Mouse (Mus musculus): ENCODE measurements around the gene Lmln. TPM values are rescaled to one million over a fixed set of nuclear protein-coding genes. Genes with fewer than 3 reads are reported as not detected.
A peak's percentile ranks its signal among the peaks of the same experiment; 100 is the strongest.
"Not testable (repeated sequence)": the region's sequence is repeated elsewhere in the genome, so short reads cannot be mapped to it uniquely, and the experiment has no call there.

Lmln gene
- polyA plus RNA-seq, 1 experiment from 2014 or later, result 1.2 TPM

DNA sequence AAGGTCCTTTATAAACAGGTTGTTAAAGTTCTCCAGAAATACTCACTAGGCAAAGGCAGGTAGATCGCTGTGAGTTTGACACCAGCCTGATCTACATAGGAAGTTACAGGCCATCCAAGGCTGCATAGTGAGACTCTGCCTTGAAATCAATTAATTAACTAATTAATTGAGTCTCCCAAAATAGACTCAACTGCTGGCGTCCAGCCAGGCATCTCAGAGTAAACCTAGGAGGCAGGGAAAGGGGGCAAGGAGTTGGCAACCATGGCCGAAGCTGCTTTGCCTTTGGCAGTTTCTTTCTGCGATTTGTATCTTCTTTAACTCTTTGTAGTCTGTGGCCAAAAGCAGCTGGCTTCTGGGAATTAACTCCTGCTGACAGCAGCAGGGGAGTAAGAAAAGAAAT is 51.4 kb downstream of the Lmln start:
- no peaks in the 10 kb centered on the region for H3K27me3 ChIP-seq (ENCODE audit: control insufficient read depth, insufficient read depth, low read length)
- no peak overlapping the region for H3K4me2 ChIP-seq (ENCODE audit: low read depth, low read length)
- no peak for DNase-seq (ENCODE audit: low spot score)
- H3K4me3 ChIP-seq (ENCODE audit: low read depth, low read length), result no peak overlapping the region
- no peak overlapping the region for H3K9ac ChIP-seq (replicated peaks; ENCODE audit: low read length)
- WGBS, result 49% methylated on average over 4 of the region's 4 CpGs
- H3K4me1 ChIP-seq (ENCODE audit: control insufficient read depth, insufficient read depth, low read length), result no peaks in the 10 kb centered on the region
- no peaks in the 10 kb centered on the region; the same call in 1 of the 2 replicates for H3K36me3 ChIP-seq (replicated peaks; ENCODE audit: control insufficient read depth, insufficient read depth, low read depth, low read length)
- H3K9me3 ChIP-seq (replicated peaks; ENCODE audit: control insufficient read depth, low read length), result no peaks in the 10 kb centered on the region
- ATAC-seq (replicated peaks; ENCODE audit: insufficient number of reproducible peaks, low FRiP score, low TSS enrichment, low read depth), result no peak
- H3K27ac ChIP-seq (replicated peaks; ENCODE audit: low read depth, low read length), result no peak overlapping the region

DNA sequence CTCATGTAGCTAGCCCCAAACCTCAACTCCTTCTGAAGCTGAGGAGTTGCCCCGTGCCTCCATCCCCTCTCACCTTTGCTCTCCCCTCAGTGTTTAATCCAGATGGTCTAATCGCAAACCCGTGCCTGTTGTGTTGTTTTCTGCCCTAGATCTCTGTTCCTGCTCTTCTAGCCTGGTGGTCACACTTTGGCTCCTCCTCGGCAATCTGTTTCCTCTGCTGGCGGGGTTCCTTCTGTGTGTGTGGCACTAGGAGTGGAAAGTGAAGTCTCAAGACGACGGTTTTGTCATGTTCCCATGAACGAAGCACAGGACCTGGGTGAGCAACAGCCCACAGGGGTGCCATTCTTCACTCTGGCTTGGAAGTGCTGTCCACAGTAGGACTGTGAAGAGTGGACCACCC is 61.1 kb downstream of the Lmln start:
- no peaks in the 10 kb centered on the region for H3K4me1 ChIP-seq (ENCODE audit: control insufficient read depth, insufficient read depth, low read length)
- H3K4me3 ChIP-seq (ENCODE audit: low read depth, low read length), result no peak overlapping the region
- H3K36me3 ChIP-seq (replicated peaks; ENCODE audit: control insufficient read depth, insufficient read depth, low read depth, low read length), result no peaks in the 10 kb centered on the region
- no peak for DNase-seq (ENCODE audit: low spot score)
- H3K27me3 ChIP-seq (ENCODE audit: control insufficient read depth, insufficient read depth, low read length), result no peaks in the 10 kb centered on the region
- no peak for ATAC-seq (replicated peaks; ENCODE audit: insufficient number of reproducible peaks, low FRiP score, low TSS enrichment, low read depth)
- H3K9me3 ChIP-seq (replicated peaks; ENCODE audit: control insufficient read depth, low read length), result no peaks in the 10 kb centered on the region
- H3K27ac ChIP-seq (replicated peaks; ENCODE audit: low read depth, low read length), result no peak overlapping the region
- H3K9ac ChIP-seq (replicated peaks; ENCODE audit: low read length), result no peak overlapping the region
- H3K4me2 ChIP-seq (ENCODE audit: low read depth, low read length), result no peak overlapping the region
- WGBS, result 86% methylated on average over 8 of the region's 8 CpGs

DNA sequence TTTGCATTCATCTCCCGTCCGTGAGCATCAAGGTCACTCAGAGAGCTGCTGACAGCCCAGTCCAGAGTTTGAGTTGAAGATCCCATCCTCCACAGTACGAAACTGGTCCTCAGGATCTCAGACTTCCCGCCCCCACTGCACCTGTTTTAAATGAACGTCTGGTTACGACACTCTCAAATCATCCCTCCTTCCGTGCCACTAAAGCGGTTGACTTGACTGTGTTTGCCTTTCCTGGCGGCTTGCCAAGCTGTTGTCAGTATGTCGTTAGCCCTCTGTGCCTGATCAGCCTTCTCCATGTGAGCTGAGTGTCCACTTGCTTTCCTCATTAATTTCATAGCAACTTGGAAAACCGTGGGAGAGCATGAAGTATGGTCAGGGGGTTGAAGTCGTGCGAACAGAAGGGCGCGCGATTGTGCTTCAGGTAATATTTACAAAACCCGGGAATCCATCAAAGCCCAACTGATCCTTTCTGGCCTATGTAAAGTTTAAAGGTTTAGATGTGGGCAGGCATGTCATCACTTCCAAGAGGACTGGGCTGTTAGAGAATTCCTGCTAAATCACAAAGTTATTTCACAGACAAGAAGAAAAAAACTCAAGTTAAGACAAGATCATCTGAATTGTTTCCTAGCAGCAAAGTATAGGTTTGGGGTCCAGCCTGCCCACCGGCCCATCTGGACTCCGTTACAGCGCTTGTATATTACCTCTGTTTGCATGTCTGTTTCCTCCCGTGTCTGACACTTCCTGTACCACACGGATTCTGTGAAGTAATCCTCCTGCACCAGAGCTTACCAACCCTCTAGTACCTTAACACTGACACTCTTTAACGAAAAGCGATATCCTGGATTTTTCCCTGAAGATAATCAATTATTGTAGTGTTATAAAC is 61.9 kb downstream of the Lmln start:
- Histone ChIP-seq H3K27me3 (ENCODE audit: control insufficient read depth, insufficient read depth, low read length) (no peaks in the 10 kb centered on the region), H3K4me2 (ENCODE audit: low read depth, low read length) (no peak overlapping the region), H3K4me1 (ENCODE audit: control insufficient read depth, insufficient read depth, low read length) (no peaks in the 10 kb centered on the region), H3K9me3 (replicated peaks; ENCODE audit: control insufficient read depth, low read length) (no peaks in the 10 kb centered on the region), H3K27ac (replicated peaks; ENCODE audit: low read depth, low read length) (no peak overlapping the region), H3K9ac (replicated peaks; ENCODE audit: low read length) (no peak overlapping the region), H3K36me3 (replicated peaks; ENCODE audit: control insufficient read depth, insufficient read depth, low read depth, low read length) (no peaks in the 10 kb centered on the region), H3K4me3 (ENCODE audit: low read depth, low read length) (no peak overlapping the region)
- ATAC-seq (replicated peaks; ENCODE audit: insufficient number of reproducible peaks, low FRiP score, low TSS enrichment, low read depth) (no peak), DNase-seq (ENCODE audit: low spot score) (peak; percentile 65)
- 66% methylated on average over 24 of the region's 24 CpGs for WGBS

DNA sequence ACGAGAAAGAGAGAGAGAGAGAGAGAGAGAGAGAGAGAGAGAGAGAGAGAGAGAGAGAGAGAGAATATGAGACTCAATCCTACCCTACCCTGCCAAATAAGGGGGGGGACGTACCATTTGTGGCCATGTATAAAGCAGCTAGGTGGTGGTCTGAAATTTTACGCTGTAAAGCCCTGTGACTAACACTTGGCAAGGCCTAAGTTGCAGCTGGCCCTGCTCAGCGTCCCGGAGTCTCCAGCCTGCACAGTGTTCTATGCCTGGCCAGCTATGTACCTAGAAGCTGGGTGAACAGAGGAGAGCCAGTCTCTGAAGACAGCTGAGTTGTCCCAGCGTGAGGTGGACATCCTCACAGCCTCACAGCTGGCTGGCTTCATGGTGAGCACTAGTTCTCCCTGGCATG is 64.7 kb downstream of the Lmln start:
- WGBS, result 85% methylated on average over 6 of the region's 6 CpGs
- ATAC-seq (replicated peaks; ENCODE audit: insufficient number of reproducible peaks, low FRiP score, low TSS enrichment, low read depth), result no peak; the same call in 1 of the 2 replicates

DNA sequence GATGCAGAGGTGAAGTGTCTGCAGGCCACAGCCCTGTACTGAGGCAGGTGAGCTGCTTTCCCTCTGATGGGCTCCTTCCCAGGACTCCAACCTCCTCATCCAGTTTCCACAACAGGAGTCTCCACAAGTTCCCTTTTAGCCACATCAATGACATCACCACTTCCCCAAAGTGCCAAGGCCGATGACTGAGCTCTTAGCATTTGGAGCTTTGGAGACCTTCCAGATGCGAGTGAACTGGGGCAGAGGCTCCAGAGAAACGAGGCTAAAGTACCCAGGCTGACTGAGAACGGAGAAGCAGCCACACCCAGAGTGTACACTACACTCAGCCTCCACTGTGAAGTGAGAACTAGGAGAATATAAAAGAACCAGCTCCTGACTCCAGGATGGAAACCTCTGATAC is 68.4 kb downstream of the Lmln start:
- no peak for DNase-seq (ENCODE audit: low spot score)
- no peaks in the 10 kb centered on the region for H3K4me1 ChIP-seq (ENCODE audit: control insufficient read depth, insufficient read depth, low read length)
- no peak overlapping the region for H3K4me3 ChIP-seq (ENCODE audit: low read depth, low read length)
- H3K27me3 ChIP-seq (ENCODE audit: control insufficient read depth, insufficient read depth, low read length), result no peaks in the 10 kb centered on the region
- no peak for ATAC-seq (replicated peaks; ENCODE audit: insufficient number of reproducible peaks, low FRiP score, low TSS enrichment, low read depth)
- WGBS, result 71% methylated on average over 4 of the region's 4 CpGs
- no peaks in the 10 kb centered on the region for H3K9me3 ChIP-seq (replicated peaks; ENCODE audit: control insufficient read depth, low read length)
- H3K27ac ChIP-seq (replicated peaks; ENCODE audit: low read depth, low read length), result no peak overlapping the region
- H3K36me3 ChIP-seq (replicated peaks; ENCODE audit: control insufficient read depth, insufficient read depth, low read depth, low read length), result no peaks in the 10 kb centered on the region
- no peak overlapping the region for H3K4me2 ChIP-seq (ENCODE audit: low read depth, low read length)
- no peak overlapping the region for H3K9ac ChIP-seq (replicated peaks; ENCODE audit: low read length)

More for the DNA sequence above, 64.7 kb downstream of the Lmln start:
- H3K4me3 ChIP-seq (ENCODE audit: low read depth, low read length), result no peak overlapping the region
- no peak overlapping the region for H3K4me2 ChIP-seq (ENCODE audit: low read depth, low read length)
- no peak overlapping the region for H3K27ac ChIP-seq (replicated peaks; ENCODE audit: low read depth, low read length)
- no peaks in the 10 kb centered on the region for H3K36me3 ChIP-seq (replicated peaks; ENCODE audit: control insufficient read depth, insufficient read depth, low read depth, low read length)
- H3K27me3 ChIP-seq (ENCODE audit: control insufficient read depth, insufficient read depth, low read length), result no peaks in the 10 kb centered on the region
- DNase-seq (ENCODE audit: low spot score), result no peak
- H3K9ac ChIP-seq (replicated peaks; ENCODE audit: low read length), result no peak overlapping the region
- H3K9me3 ChIP-seq (replicated peaks; ENCODE audit: control insufficient read depth, low read length), result no peaks in the 10 kb centered on the region
- no peaks in the 10 kb centered on the region for H3K4me1 ChIP-seq (ENCODE audit: control insufficient read depth, insufficient read depth, low read length)

DNA sequence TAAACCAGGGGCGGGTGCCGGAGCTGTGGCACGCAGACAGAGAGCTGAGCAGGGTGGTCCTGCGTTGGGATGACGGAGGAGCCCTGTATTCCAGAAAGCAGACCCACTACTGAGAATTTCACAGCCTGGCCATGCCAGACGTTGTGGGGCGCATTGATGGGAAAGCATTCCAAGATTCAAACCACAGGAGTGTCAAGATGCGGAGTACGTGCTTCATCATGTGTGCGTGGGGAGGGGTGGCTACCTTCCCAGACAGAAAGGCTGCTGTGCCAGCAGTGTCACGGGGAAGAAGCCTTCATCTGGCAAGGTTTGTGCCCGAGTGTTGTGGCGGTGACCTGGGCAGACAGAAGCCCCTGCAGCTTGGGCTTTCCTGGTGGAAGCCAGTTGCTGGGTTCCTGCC is 70.9 kb downstream of the Lmln start:
- Histone ChIP-seq H3K9me3 (replicated peaks; ENCODE audit: control insufficient read depth, low read length) (no peaks in the 10 kb centered on the region), H3K36me3 (replicated peaks; ENCODE audit: control insufficient read depth, insufficient read depth, low read depth, low read length) (no peaks in the 10 kb centered on the region), H3K9ac (replicated peaks; ENCODE audit: low read length) (no peak overlapping the region), H3K4me1 (ENCODE audit: control insufficient read depth, insufficient read depth, low read length) (no peaks in the 10 kb centered on the region), H3K4me2 (ENCODE audit: low read depth, low read length) (no peak overlapping the region), H3K27ac (replicated peaks; ENCODE audit: low read depth, low read length) (no peak overlapping the region), H3K27me3 (ENCODE audit: control insufficient read depth, insufficient read depth, low read length) (no peaks in the 10 kb centered on the region), H3K4me3 (ENCODE audit: low read depth, low read length) (no peak overlapping the region)
- DNase-seq (ENCODE audit: low spot score) (no peak), ATAC-seq (replicated peaks; ENCODE audit: insufficient number of reproducible peaks, low FRiP score, low TSS enrichment, low read depth) (no peak)
- WGBS, result 80% methylated on average over 13 of the region's 13 CpGs

DNA sequence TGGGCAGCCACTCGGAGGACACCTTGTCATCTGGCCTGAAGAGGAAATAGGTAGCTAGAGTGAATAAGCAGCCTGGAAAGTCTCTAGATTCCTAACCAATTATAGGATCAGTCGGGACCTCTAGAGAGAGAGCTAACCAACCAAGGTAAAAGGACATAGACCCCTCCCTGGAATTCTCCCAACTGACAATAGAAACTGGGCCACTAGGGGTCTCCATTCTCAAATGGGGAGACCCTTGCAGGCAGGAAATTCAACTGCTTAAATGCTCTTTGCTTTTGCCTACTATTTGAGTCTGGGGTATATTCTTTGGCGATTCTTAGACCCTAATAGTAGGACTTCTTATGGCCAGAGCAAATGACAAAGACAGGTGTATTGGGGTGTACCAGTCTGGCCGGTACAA is 72.8 kb downstream of the Lmln start:
- DNase-seq (ENCODE audit: low spot score), result peak; percentile 30
- H3K36me3 ChIP-seq (replicated peaks; ENCODE audit: control insufficient read depth, insufficient read depth, low read depth, low read length), result no peaks in the 10 kb centered on the region
- 59% methylated on average over 4 of the region's 4 CpGs for WGBS

DNA sequence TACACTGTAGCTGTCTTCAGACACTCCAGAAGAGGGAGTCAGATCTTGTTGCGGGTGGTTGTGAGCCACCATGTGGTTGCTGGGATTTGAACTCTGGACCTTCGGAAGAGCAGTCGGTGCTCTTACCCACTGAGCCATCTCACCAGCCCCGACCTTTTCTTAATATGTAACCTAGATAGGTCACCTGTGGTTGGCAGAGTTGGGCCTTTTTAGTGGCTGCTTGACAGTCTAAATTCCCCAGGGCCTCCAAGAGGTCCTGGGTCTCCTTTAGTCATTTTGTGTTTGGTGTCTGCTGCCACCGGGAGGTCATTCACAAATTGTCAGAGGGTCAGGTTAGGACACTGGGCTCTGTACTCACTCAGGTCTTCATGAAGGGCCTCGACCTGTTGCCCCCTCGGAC is 76.7 kb downstream of the Lmln start:
- H3K9ac ChIP-seq (replicated peaks; ENCODE audit: low read length); H3K9me3 ChIP-seq (replicated peaks; ENCODE audit: control insufficient read depth, low read length); H3K4me2 ChIP-seq (ENCODE audit: low read depth, low read length); DNase-seq (ENCODE audit: low spot score); ATAC-seq (replicated peaks; ENCODE audit: insufficient number of reproducible peaks, low FRiP score, low TSS enrichment, low read depth); H3K4me1 ChIP-seq (ENCODE audit: control insufficient read depth, insufficient read depth, low read length); H3K4me3 ChIP-seq (ENCODE audit: low read depth, low read length); H3K27me3 ChIP-seq (ENCODE audit: control insufficient read depth, insufficient read depth, low read length); H3K27ac ChIP-seq (replicated peaks; ENCODE audit: low read depth, low read length); H3K36me3 ChIP-seq (replicated peaks; ENCODE audit: control insufficient read depth, insufficient read depth, low read depth, low read length): not testable (repeated sequence)
- WGBS, result 75% methylated on average over 6 of the region's 7 CpGs

More for the DNA sequence above, 72.8 kb downstream of the Lmln start:
- no peak for ATAC-seq (replicated peaks; ENCODE audit: insufficient number of reproducible peaks, low FRiP score, low TSS enrichment, low read depth)
- Histone ChIP-seq H3K9ac (replicated peaks; ENCODE audit: low read length) (no peak overlapping the region), H3K4me1 (ENCODE audit: control insufficient read depth, insufficient read depth, low read length) (no peaks in the 10 kb centered on the region), H3K4me2 (ENCODE audit: low read depth, low read length) (no peak overlapping the region), H3K27me3 (ENCODE audit: control insufficient read depth, insufficient read depth, low read length) (no peaks in the 10 kb centered on the region), H3K9me3 (replicated peaks; ENCODE audit: control insufficient read depth, low read length) (no peaks in the 10 kb centered on the region), H3K4me3 (ENCODE audit: low read depth, low read length) (no peak overlapping the region), H3K27ac (replicated peaks; ENCODE audit: low read depth, low read length) (no peak overlapping the region)
